18 mouse cellular contexts compared by ENCODE assay signal in genomic region chr1:98124727-98125126, GRCm38 (mm10).
"Had no signal": no experiment of that assay in that cellular context is flagged by ENCODE, and none has a peak within 500 bp of the region (broad histone marks: within the 10 kb centered on the region; RNA-seq: fewer than 3 reads in every experiment).

No protein-coding gene starts in this region.

- H3K9me3 ChIP-seq: lung, embryonic 15.5 days; midbrain, embryonic 15.5 days; neural tube, embryonic 12.5 days had no signal

- H3K27ac ChIP-seq: lung, embryonic 15.5 days; macrophage; midbrain, embryonic 13.5 days; midbrain, embryonic 15.5 days; neural tube, embryonic 12.5 days had no signal

- H3K4me3 ChIP-seq: lung, embryonic 15.5 days; megakaryocyte, embryonic 14.5 days; midbrain, embryonic 13.5 days; midbrain, embryonic 15.5 days; neural tube, embryonic 12.5 days had no signal

- H3K9ac ChIP-seq: liver, postnatal 0 days; lung, embryonic 15.5 days; midbrain, embryonic 13.5 days; midbrain, embryonic 15.5 days; neural tube, embryonic 12.5 days had no signal

- H3K4me1 ChIP-seq: lung, embryonic 15.5 days; midbrain, embryonic 15.5 days; neural tube, embryonic 12.5 days had no signal

- H3K36me3 ChIP-seq: lung, embryonic 15.5 days; midbrain, embryonic 13.5 days; midbrain, embryonic 15.5 days; neural tube, embryonic 12.5 days had no signal

- ATAC-seq: liver, postnatal 0 days; lung, postnatal 0 days; midbrain, embryonic 13.5 days; midbrain, embryonic 15.5 days had no signal

- H3K4me2 ChIP-seq: lung, embryonic 15.5 days; midbrain, embryonic 11.5 days; midbrain, embryonic 13.5 days; midbrain, embryonic 15.5 days; neural tube, embryonic 12.5 days had no signal

- DNase-seq: liver, postnatal 0 days; lung, adult 2 months; lung, postnatal 14 days; lung, postnatal 36 days; right cerebral cortex, postnatal 14 days; right cerebral cortex, postnatal 4 days; spleen, adult 18-20 months; thymus, adult 18-20 months; thymus, postnatal 14 days; thymus, postnatal 36 days had no signal

- H3K27me3 ChIP-seq: lung, embryonic 15.5 days; megakaryocyte, embryonic 14.5 days; midbrain, embryonic 13.5 days; midbrain, embryonic 15.5 days; neural tube, embryonic 12.5 days had no signal
